Mouse (Mus musculus) brown adipose tissue, adult 24 weeks (tissue): ENCODE measurements around the gene Spata31d1d. TPM values are rescaled to one million over a fixed set of nuclear protein-coding genes. Genes with fewer than 3 reads are reported as not detected.

Source experiments
- H3K27ac ChIP-seq: fragments of 200-500 bp; replicated peaks from 2 replicates; pipeline ENCODE4 v1.5.1; 2012; ENCODE audit warnings: low read depth, mild to moderate bottlenecking, low read length
- H3K4me1 ChIP-seq: fragments of 200-500 bp; 2 replicates; pipeline ENCODE4 v1.6.1; 2012; ENCODE audit warnings: low read length, mixed read lengths; ENCODE audit not compliant: control insufficient read depth, insufficient read depth, insufficient read length
- H3K4me3 ChIP-seq: fragments of 200-500 bp; 2 replicates; pipeline ENCODE4 v1.5.1; 2012; ENCODE audit warnings: low read depth, mild to moderate bottlenecking, low read length, moderate library complexity; ENCODE audit not compliant: insufficient read depth
- polyA plus RNA-seq: library from polyadenylated mRNA; stranded (reverse); fragments of >200 nt; gene quantifications from 2 replicates; pipeline ENCODE4 v1.2.4, GENCODE M21; 2012; ENCODE audit not compliant: missing spikeins, insufficient read depth, insufficient read length

Gene Spata31d1d
- polyA plus RNA-seq, 1 experiment, result not detected

- Histone ChIP-seq H3K4me3 (no peak overlapping the region), H3K4me1 (no peaks in the 10 kb centered on the region; the same call in 1 of the 2 replicates), H3K27ac (no peak overlapping the region)
Measured at GRCm38 (mm10) chr13:59676316-59677229, 55.0 kb downstream of the Spata31d1d start.

Other genes with a start within 250 kb of the Spata31d1d start
- 38.1 and 46.3 TPM in 2 replicates for gene Agtpbp1, start 146.5 kb downstream of the Spata31d1d start, polyA plus RNA-seq
- gene Naa35, start 146.5 kb downstream of the Spata31d1d start, polyA plus RNA-seq, result 36.6 and 57.0 TPM in 2 replicates
- 5.4 and 7.6 TPM in 2 replicates for gene Golm1, start 55.9 kb downstream of the Spata31d1d start, polyA plus RNA-seq
- gene 4921517D22Rik, start 37.6 kb downstream of the Spata31d1d start, polyA plus RNA-seq, result not detected in 2 replicates
- not detected in 2 replicates for gene Spata31d1a, start 21.4 kb downstream of the Spata31d1d start, polyA plus RNA-seq
- not detected in 2 replicates for gene Spata31d1b, start 19.5 kb downstream of the Spata31d1d start, polyA plus RNA-seq
- gene 1700014D04Rik, start 15.0 kb upstream of the Spata31d1d start, polyA plus RNA-seq, result not detected in 2 replicates
- gene Isca1, start 38.1 kb upstream of the Spata31d1d start, polyA plus RNA-seq, result 286 and 370 TPM in 2 replicates
- gene Gm49354, start 50.5 kb upstream of the Spata31d1d start, polyA plus RNA-seq, result not detected in 2 replicates
- gene Tut7, start 91.4 kb upstream of the Spata31d1d start, polyA plus RNA-seq, result 33.9 and 51.0 TPM in 2 replicates